Mouse (Mus musculus): ENCODE results near the gene Bend4. TPM values are rescaled to one million over a fixed set of nuclear protein-coding genes. Genes with fewer than 3 reads are reported as not detected.

The Bend4 gene
- total RNA-seq, 2 experiments from 2014 or later: 1.8 to 2.1 TPM

Other genes starting within 250 kb of the Bend4 start
- gene Tmem33, start 167.7 kb downstream of the Bend4 start, total RNA-seq (2021): 10 to 100 TPM; 28.0 to 33.4 TPM
- 10 to 100 TPM; 78.3 to 82.2 TPM for gene Slc30a9, start 121.4 kb downstream of the Bend4 start, total RNA-seq (2021)
- 1 to 10 TPM; 3.1 to 4.0 TPM for gene Shisa3, start 179.6 kb upstream of the Bend4 start, total RNA-seq (2021)

Measured in gastrocnemius, postnatal 10 days (tissue).